Mouse (Mus musculus): ENCODE data around the gene Thbd. TPM values are rescaled to one million over a fixed set of nuclear protein-coding genes. Genes with fewer than 3 reads are reported as not detected.

Thbd gene
- not detected in 2 replicates for total RNA-seq (2012; rRNA removed)
- not detected for polyA plus RNA-seq (2012; ENCODE audit: insufficient read depth in 1 of 2, insufficient read length in 2 of 2, low read depth in 1 of 2, low replicate concordance in 2 of 2, missing spikeins in 1 of 2)

DNA sequence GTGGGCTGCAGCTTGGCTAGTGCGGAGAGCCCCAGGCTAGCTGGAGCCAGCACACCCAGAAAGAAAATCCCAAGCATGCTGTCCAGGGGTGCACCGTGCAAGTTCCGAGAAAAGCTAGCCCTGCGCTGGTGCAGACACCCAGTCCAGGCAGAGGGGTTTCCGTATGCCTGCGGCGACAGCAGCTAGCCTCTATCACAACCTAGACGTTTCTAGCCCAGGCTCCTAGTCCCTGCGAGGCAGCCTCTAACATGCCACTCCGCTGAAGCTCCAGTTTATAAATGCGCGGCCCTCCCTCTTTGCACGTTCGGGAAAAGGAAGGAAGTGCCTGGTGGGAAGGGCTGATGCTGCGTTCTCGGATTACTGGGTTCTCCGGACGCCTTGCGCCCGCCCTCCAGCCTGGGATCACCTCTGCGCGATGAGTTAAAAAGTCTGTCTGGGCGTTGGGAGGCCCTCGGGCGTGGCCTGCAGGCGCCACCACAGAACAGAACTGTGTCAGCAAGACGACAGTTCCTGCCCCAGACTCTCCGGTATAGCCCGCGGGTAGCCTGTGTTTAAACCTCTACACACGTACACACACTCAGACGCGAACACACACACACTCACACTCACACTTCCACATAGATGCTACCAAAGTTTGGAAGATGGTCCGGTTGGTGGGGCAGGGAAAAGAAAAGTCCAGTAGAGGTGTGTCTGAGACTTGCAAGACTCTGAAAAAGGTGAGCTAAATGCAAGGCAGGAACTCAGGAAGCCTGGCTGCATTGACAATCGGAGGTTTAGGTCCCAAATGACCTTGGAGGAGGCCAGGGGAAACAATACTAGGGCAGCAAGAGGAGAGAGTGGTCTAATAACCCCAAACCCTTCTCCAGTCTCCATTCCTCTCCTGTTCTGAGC, at the start of gene Thbd:
Gene Thbd (minus strand): TSS at position 319 of the 891 bp plus-strand sequence.
- no peaks in the 10 kb centered on the region for H3K4me1 ChIP-seq (ENCODE audit: control insufficient read depth in 1 of 2, insufficient read depth in 2 of 2, low read length in 2 of 2)
- no peaks in the 10 kb centered on the region for H3K36me3 ChIP-seq (ENCODE audit: control insufficient read depth in 1 of 2, insufficient read depth in 2 of 2, low read length in 2 of 2)
- H3K9ac ChIP-seq (ENCODE audit: control insufficient read depth, low read depth, low read length, poor library complexity, severe bottlenecking), result no peak within 1 kb of the TSS
- H3K27ac ChIP-seq (ENCODE audit: control insufficient read depth, low read depth, low read length), result no peak within 1 kb of the TSS
- H3K27me3 ChIP-seq (ENCODE audit: control insufficient read depth in 1 of 2, insufficient read depth in 2 of 2, low read length in 2 of 2), result no peaks in the 10 kb centered on the region
- no peak for TF ChIP-seq GATA1 (IDR thresholded peaks at IDR 0.05; ENCODE audit: low read depth, low read length)
- no peak for TF ChIP-seq KAT2A (conservative IDR thresholded peaks at IDR 0.05; ENCODE audit: low read depth, low read length)
- TF ChIP-seq ZMIZ1 (IDR thresholded peaks at IDR 0.05; ENCODE audit: low read depth, low read length), result no peak
- no peak for TF ChIP-seq ETS1 (IDR thresholded peaks at IDR 0.05; ENCODE audit: low read depth, low read length)
- no peak for TF ChIP-seq POLR2AphosphoS2 (IDR thresholded peaks at IDR 0.05; ENCODE audit: low read length)
- TF ChIP-seq EP300 (IDR thresholded peaks at IDR 0.05; ENCODE audit: low read depth in 1 of 2, low read length in 2 of 2), result no peak
- TF ChIP-seq GABPA (IDR thresholded peaks at IDR 0.05; ENCODE audit: low read depth, low read length), result no peak
- no peak for TF ChIP-seq ELF1 (IDR thresholded peaks at IDR 0.05; ENCODE audit: low read depth, low read length)
- TF ChIP-seq SMC3 (IDR thresholded peaks at IDR 0.05; ENCODE audit: low read depth, low read length), result no peak
- TF ChIP-seq USF1 (IDR thresholded peaks at IDR 0.05; ENCODE audit: low read depth, low read length), result no peak
- no peak for TF ChIP-seq MYB (IDR thresholded peaks at IDR 0.05; ENCODE audit: low read depth, low read length)
- TF ChIP-seq TBP (IDR thresholded peaks at IDR 0.05; ENCODE audit: low read depth, low read length), result no peak
- TF ChIP-seq USF2 (IDR thresholded peaks at IDR 0.05; ENCODE audit: borderline replicate concordance in 1 of 2, insufficient read depth in 1 of 2, low read depth in 1 of 2, low read length in 2 of 2), result no peak
- TF ChIP-seq CTCF (IDR thresholded peaks at IDR 0.05 in 2 of 3, conservative IDR thresholded peaks at IDR 0.05 in 1 of 3; ENCODE audit: control insufficient read depth in 1 of 3, insufficient read depth in 1 of 3, low read depth in 2 of 3, low read length in 3 of 3, poor library complexity in 1 of 3, severe bottlenecking in 1 of 3), result no peak
- TF ChIP-seq MYC (IDR thresholded peaks at IDR 0.05; ENCODE audit: low read depth, low read length), result no peak
- H3K79me2 ChIP-seq (ENCODE audit: control insufficient read depth, insufficient read depth, low read length, poor library complexity), result no peaks in the 10 kb centered on the region
- no peak within 1 kb of the TSS for H3K4me3 ChIP-seq (ENCODE audit: control insufficient read depth in 1 of 2, insufficient read depth in 1 of 2, low read depth in 2 of 2, low read length in 2 of 2)
- H3K9me3 ChIP-seq (replicated peaks; ENCODE audit: insufficient read depth, low read length), result no peaks in the 10 kb centered on the region
- DNase-seq (ENCODE audit: low read depth, low spot score), result no peak

DNA sequence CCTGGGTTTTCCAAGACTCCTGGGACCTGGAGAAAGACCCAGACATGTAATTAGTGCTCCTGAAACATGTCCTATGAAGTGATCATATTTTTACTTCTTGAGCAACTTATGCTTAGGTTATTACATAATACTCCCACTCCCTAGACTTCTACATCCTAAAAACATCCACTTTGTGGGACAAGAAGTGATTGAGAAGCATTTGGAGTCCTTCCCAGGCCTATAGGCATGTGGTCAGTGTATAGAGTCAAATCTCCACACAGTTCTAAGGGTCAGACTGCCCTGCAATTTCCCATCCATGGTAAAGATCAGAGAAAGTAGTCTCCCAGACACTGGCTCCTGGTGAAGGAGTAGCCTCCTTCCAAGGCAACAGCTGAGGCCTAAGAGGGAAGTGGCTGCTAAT, 47.4 kb upstream of the Thbd start:
- TF ChIP-seq POLR2AphosphoS5 (IDR thresholded peaks at IDR 0.05; ENCODE audit: borderline replicate concordance, low read depth, low read length) (no peak), CHD2 (IDR thresholded peaks at IDR 0.05; ENCODE audit: low read length) (no peak), MEF2A (IDR thresholded peaks at IDR 0.05; ENCODE audit: extremely low read depth, insufficient replicate concordance, low read depth, low read length, poor library complexity, severe bottlenecking) (no peak), MAFK (IDR thresholded peaks at IDR 0.05; ENCODE audit: borderline replicate concordance, low read depth, low read length) (no peak), EP300 (IDR thresholded peaks at IDR 0.05; ENCODE audit: low read depth in 1 of 2, low read length in 2 of 2) (no peak), MAZ (IDR thresholded peaks at IDR 0.05; ENCODE audit: low read depth, low read length) (no peak)
- Histone ChIP-seq H3K79me2 (ENCODE audit: control insufficient read depth, insufficient read depth, low read length, poor library complexity) (no peaks in the 10 kb centered on the region), H3K9me3 (replicated peaks; ENCODE audit: insufficient read depth, low read length) (no peaks in the 10 kb centered on the region), H3K4me3 (ENCODE audit: control insufficient read depth in 1 of 2, insufficient read depth in 1 of 2, low read depth in 2 of 2, low read length in 2 of 2) (no peak overlapping the region), H3K27me3 (ENCODE audit: control insufficient read depth in 1 of 2, insufficient read depth in 2 of 2, low read length in 2 of 2) (no peaks in the 10 kb centered on the region), H3K36me3 (ENCODE audit: control insufficient read depth in 1 of 2, insufficient read depth in 2 of 2, low read length in 2 of 2) (no peaks in the 10 kb centered on the region), H3K4me1 (ENCODE audit: control insufficient read depth in 1 of 2, insufficient read depth in 2 of 2, low read length in 2 of 2) (no peaks in the 10 kb centered on the region), H3K9ac (ENCODE audit: control insufficient read depth, low read depth, low read length, poor library complexity, severe bottlenecking) (no peak overlapping the region), H3K27ac (ENCODE audit: control insufficient read depth, low read depth, low read length) (no peak overlapping the region)
- DNase-seq (ENCODE audit: low read depth, low spot score), result no peak

Data from MEL (cell line).